Mouse (Mus musculus) MEL (cell line): ENCODE results near the gene Camk2b.

Experiments used
- BHLHE40 ChIP-seq: IDR thresholded peaks from 2 replicates; pipeline ENCODE4 v1.6.1; 2012; ENCODE audit warnings: low read depth, mild to moderate bottlenecking, inconsistent platforms, low read length, improper control_type of control experiment, borderline replicate concordance
- CTCF ChIP-seq, 3 experiments: IDR thresholded peaks in 2 of 3; conservative IDR thresholded peaks in 1 of 3; 2 replicates each; pipeline ENCODE4 v1.5.1; 2011 to 2012; ENCODE audit warnings: low read length in 3 of 3, low read depth in 2 of 3, mild to moderate bottlenecking in 2 of 3, improper control_type of control experiment in 1 of 3, inconsistent platforms in 1 of 3, mixed read lengths in 1 of 3, moderate library complexity in 1 of 3; ENCODE audit not compliant: control insufficient read depth in 1 of 3, insufficient read depth in 1 of 3, poor library complexity in 1 of 3, severe bottlenecking in 1 of 3
- EP300 ChIP-seq, 2 experiments: IDR thresholded peaks; 2 replicates each; pipeline ENCODE4 v1.6.1; 2011; ENCODE audit warnings: improper control_type of control experiment in 2 of 2, low read length in 2 of 2, low read depth in 1 of 2, mild to moderate bottlenecking in 1 of 2
- ETS1 ChIP-seq: IDR thresholded peaks from 2 replicates; pipeline ENCODE4 v1.6.1; 2012; ENCODE audit warnings: low read depth, mild to moderate bottlenecking, inconsistent platforms, low read length, improper control_type of control experiment, moderate library complexity
- GATA1 ChIP-seq: IDR thresholded peaks from 2 replicates; pipeline ENCODE4 v1.6.1; 2011; ENCODE audit warnings: low read depth, low read length, improper control_type of control experiment
- HCFC1 ChIP-seq: IDR thresholded peaks from 2 replicates; pipeline ENCODE4 v1.6.1; 2012; ENCODE audit warnings: low read depth, mild to moderate bottlenecking, inconsistent platforms, low read length, improper control_type of control experiment, moderate library complexity
- KAT2A ChIP-seq: conservative IDR thresholded peaks from 2 replicates; pipeline ENCODE4 v1.6.1; 2012; ENCODE audit warnings: low read depth, low read length, improper control_type of control experiment, inconsistent platforms
- MAX ChIP-seq: IDR thresholded peaks from 2 replicates; pipeline ENCODE4 v1.6.1; 2011; ENCODE audit warnings: low read length, improper control_type of control experiment
- MAZ ChIP-seq: IDR thresholded peaks from 2 replicates; pipeline ENCODE4 v1.6.1; 2012; ENCODE audit warnings: low read depth, mild to moderate bottlenecking, inconsistent platforms, low read length, improper control_type of control experiment
- MEF2A ChIP-seq: IDR thresholded peaks from 2 replicates; pipeline ENCODE4 v1.6.1; 2014; ENCODE audit warnings: low read depth, mild to moderate bottlenecking, inconsistent platforms, low read length, improper control_type of control experiment; ENCODE audit not compliant: poor library complexity, insufficient replicate concordance, severe bottlenecking; ENCODE audit errors: extremely low read depth
- POLR2A ChIP-seq, 2 experiments: IDR thresholded peaks; 2 replicates each; pipeline ENCODE4 v1.6.1; 2011 to 2012; ENCODE audit warnings: low read length in 2 of 2, mild to moderate bottlenecking in 2 of 2, control low read depth in 1 of 2, improper control_type of control experiment in 1 of 2, low read depth in 1 of 2, moderate library complexity in 1 of 2; ENCODE audit not compliant: control insufficient read depth in 1 of 2, insufficient read depth in 1 of 2, poor library complexity in 1 of 2
- POLR2AphosphoS5 ChIP-seq: IDR thresholded peaks from 2 replicates; pipeline ENCODE4 v1.6.1; 2012; ENCODE audit warnings: low read depth, borderline replicate concordance, mild to moderate bottlenecking, inconsistent platforms, low read length, moderate library complexity, mixed read lengths
- TBP ChIP-seq: IDR thresholded peaks from 2 replicates; pipeline ENCODE4 v1.8.0; 2011; ENCODE audit warnings: low read depth, low read length, improper control_type of control experiment
- ZNF384 ChIP-seq: IDR thresholded peaks from 2 replicates; pipeline ENCODE4 v1.6.1; 2012; ENCODE audit warnings: low read depth, mild to moderate bottlenecking, inconsistent platforms, low read length, improper control_type of control experiment

DNA sequence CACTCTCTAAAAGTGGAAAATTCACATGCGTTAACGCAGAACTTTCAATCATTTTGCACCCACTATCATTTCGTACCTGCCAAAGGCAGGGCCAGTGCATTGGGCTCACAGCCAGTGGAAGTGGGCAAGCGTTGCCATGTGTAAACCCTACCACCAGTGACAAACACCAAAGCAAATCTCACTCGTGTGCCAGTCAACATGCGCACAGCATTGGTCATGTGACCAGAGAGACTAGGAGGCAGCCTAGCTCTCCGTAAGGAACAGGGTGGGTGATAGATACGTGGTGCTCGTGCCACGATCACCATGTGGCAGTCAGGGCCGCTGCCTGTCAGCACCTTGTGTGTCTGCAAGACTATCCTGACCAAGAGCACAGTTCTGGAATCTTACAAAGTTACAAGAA lies 3.8 kb downstream of the Camk2b start:
- TF ChIP-seq BHLHE40 (no peak), ZNF384 (no peak), CTCF (IDR thresholded peaks at IDR 0.05 in 2 of 3, conservative IDR thresholded peaks at IDR 0.05 in 1 of 3; ENCODE audit: control insufficient read depth in 1 of 3, insufficient read depth in 1 of 3, low read depth in 2 of 3, low read length in 3 of 3, poor library complexity in 1 of 3, severe bottlenecking in 1 of 3) (no peak), MAZ (no peak), HCFC1 (no peak), MAX (no peak), EP300 (IDR thresholded peaks at IDR 0.05; ENCODE audit: low read depth in 1 of 2, low read length in 2 of 2) (no peak), TBP (no peak), POLR2AphosphoS5 (no peak), MEF2A (no peak), GATA1 (no peak), ETS1 (no peak), KAT2A (no peak), POLR2A (IDR thresholded peaks at IDR 0.05; ENCODE audit: control insufficient read depth in 1 of 2, insufficient read depth in 1 of 2, low read depth in 1 of 2, low read length in 2 of 2, poor library complexity in 1 of 2) (no peak)
